Mouse (Mus musculus) megakaryocyte, embryonic 14.5 days (primary cell): ENCODE measurements around the gene Mark1. TPM values are rescaled to one million over a fixed set of nuclear protein-coding genes. Genes with fewer than 3 reads are reported as not detected.

ENCODE experiments used
- H3K27me3 ChIP-seq: replicated peaks from 2 replicates; pipeline ENCODE3; 2012; ENCODE audit warnings: inconsistent platforms
- H3K36me3 ChIP-seq: replicated peaks from 2 replicates; pipeline ENCODE3; 2012; ENCODE audit warnings: low read length, inconsistent platforms, mixed read lengths
- H3K4me1 ChIP-seq: 2 replicates; pipeline ENCODE4 v1.6.1; 2012; ENCODE audit warnings: inconsistent platforms
- H3K4me3 ChIP-seq: replicated peaks from 2 replicates; pipeline ENCODE3; 2012; ENCODE audit warnings: moderate library complexity, mild to moderate bottlenecking, inconsistent platforms
- H3K9me3 ChIP-seq: 2 replicates; pipeline ENCODE4 v1.6.1; 2012; ENCODE audit warnings: inconsistent platforms
- FLI1 ChIP-seq: IDR thresholded peaks from 2 replicates; pipeline ENCODE4 v1.6.1; 2012; ENCODE audit warnings: low read length, inconsistent platforms, mixed read lengths
- GATA1 ChIP-seq: IDR thresholded peaks from 3 replicates; pipeline ENCODE4 v1.6.1; 2012; ENCODE audit warnings: mixed read lengths, low read length, inconsistent platforms, borderline replicate concordance
- polyA plus RNA-seq: library from polyadenylated mRNA; stranded (reverse); fragments of >175 nt; gene quantifications from 2 replicates; pipeline ENCODE4 v1.2.3, GENCODE M21; 2012; ENCODE audit warnings: low replicate concordance; ENCODE audit not compliant: insufficient read depth

Gene Mark1
- polyA plus RNA-seq, 1 experiment, result not detected

DNA sequence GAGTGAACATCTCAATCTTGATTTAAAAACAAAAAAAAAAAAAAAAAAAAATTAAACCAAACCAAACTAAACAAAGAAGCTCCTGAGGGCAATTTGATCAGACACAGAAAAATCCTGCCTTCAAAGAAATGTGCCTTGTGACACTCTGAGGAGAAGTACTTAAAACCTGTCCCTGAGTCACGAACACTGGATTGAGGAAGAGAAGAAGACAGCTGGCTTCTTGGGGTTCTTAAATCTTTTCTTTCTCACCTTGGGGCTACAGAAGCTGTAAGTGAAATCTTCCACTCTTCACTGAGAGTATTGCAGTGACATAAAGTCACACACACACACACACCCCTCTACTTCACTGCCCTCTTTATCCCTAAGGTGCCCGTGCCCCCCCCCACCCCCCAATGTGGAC is 739 bp downstream of the Mark1 start:
- peaks cover 56% of the 10 kb centered on the region for H3K27me3 ChIP-seq

DNA sequence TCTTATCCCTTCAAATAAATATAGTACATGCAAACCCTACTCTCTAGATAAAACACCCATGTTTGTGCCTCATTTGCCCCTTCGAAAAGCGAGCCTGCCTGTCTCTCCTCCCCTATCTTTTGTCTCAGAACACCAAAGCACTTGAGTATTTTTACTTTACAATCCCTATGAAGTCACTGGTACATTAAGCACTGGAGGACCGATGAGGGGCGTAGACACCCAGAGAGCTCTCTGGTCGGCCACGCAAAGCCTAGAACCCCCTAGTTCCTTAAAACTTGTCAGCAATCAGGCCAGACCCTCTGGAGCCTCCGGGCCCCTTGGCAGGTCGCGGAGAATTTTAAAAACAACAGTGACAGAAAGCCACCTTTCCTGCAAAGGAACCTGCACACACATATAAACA is 1.2 kb downstream of the Mark1 start:
- TF ChIP-seq GATA1, result no peak
- TF ChIP-seq FLI1, result no peak
- H3K27me3 ChIP-seq, result peaks cover 55% of the 10 kb centered on the region
- no peak overlapping the region for H3K4me3 ChIP-seq
- H3K36me3 ChIP-seq, result no peaks in the 10 kb centered on the region
- peaks cover 7% of the 10 kb centered on the region for H3K4me1 ChIP-seq
- no peaks in the 10 kb centered on the region for H3K9me3 ChIP-seq

More for the DNA sequence above, 739 bp downstream of the Mark1 start:
- H3K4me3 ChIP-seq, result no peak overlapping the region
- H3K4me1 ChIP-seq, result peaks cover 7% of the 10 kb centered on the region
- H3K36me3 ChIP-seq, result no peaks in the 10 kb centered on the region
- H3K9me3 ChIP-seq, result no peaks in the 10 kb centered on the region
- TF ChIP-seq GATA1 (no peak), FLI1 (no peak)

DNA sequence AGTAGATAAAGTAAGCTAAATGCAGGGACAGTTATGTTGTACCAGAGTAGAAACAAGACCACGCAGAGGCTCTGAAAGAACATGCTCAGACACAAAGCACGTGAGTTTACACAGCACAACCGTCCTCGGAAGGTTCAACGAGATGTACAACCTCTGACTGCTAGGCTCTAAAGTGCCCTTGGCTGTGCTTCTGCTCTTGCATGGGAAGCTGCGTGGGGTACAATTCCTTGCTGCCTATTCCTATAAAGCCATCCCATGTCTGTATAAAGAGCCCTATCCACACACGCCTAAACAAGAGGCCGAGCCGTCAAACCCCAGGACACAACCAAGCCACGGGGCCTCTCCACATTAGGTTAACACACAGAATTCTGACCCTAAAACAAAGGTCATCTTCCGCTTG is 1.9 kb downstream of the Mark1 start:
- H3K4me3 ChIP-seq, result no peak overlapping the region
- peaks cover 7% of the 10 kb centered on the region for H3K4me1 ChIP-seq
- H3K36me3 ChIP-seq, result no peaks in the 10 kb centered on the region
- TF ChIP-seq FLI1, result no peak
- no peak for TF ChIP-seq GATA1
- H3K9me3 ChIP-seq, result no peaks in the 10 kb centered on the region
- peaks cover 51% of the 10 kb centered on the region for H3K27me3 ChIP-seq

DNA sequence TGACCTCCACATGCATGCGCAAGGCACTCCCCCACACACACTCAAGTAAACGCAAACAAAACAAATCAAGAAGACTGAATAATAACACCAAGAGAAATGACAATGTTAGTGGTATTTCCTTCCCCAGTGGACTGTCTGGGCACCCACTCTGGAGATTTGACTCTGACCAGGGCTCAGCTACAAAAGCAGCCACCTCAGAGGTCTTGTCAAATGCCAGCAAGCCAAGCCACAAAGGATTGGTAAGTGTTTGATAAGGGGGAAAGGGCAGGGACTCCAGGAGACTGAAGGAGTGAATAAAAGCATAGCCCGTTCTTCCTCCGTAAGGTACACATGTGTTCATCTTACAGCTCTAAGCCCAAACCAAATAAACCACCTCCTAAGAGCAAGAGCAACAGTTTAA is 4.0 kb downstream of the Mark1 start:
- no peak for TF ChIP-seq GATA1
- no peak for TF ChIP-seq FLI1
- peaks cover 7% of the 10 kb centered on the region for H3K4me1 ChIP-seq
- no peak overlapping the region for H3K4me3 ChIP-seq
- H3K9me3 ChIP-seq, result no peaks in the 10 kb centered on the region
- peaks cover 40% of the 10 kb centered on the region for H3K27me3 ChIP-seq
- no peaks in the 10 kb centered on the region for H3K36me3 ChIP-seq

DNA sequence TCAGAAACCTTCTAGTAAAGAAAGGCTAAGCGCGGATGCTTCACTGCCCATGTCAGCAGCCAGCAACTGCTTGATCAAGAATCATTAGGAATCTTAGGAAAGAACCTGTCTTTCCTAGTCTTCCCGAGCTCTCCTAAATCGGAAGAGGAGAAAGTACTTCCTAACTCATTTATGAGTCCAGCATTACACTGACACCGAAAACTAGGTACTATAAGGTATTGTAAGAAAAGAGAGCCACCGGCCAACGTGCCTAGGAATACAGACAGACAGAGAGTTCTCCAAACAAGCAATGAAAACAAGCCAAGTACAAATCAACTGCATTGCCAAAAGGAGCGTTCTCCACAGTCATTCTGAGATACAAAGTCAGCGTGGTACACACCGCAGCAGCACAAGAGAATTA is 8.2 kb downstream of the Mark1 start:
- Histone ChIP-seq H3K9me3 (no peaks in the 10 kb centered on the region), H3K4me3 (no peak overlapping the region), H3K36me3 (no peaks in the 10 kb centered on the region), H3K27me3 (peaks cover 10% of the 10 kb centered on the region), H3K4me1 (no peaks in the 10 kb centered on the region)
- TF ChIP-seq FLI1 (no peak), GATA1 (no peak)

DNA sequence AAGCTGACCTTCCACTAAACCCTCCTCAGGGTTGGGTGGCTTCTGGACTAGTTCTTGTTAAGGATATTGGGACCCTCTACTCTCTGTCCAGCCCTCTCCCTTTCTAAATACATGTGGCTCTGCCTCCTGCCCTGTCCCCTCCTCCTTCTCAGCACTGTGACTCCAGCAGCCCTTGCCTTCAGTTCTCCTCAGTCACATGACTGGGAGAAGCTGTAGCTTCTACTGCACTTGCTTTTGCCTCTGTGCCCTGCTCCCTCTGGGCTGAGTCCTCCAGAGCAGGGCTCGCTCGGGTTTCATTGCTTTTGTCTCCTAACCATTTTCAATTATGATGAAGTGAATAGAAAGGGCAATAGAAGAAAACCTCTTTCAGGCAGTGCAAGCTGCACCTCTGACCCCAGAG is 12.6 kb downstream of the Mark1 start:
- Histone ChIP-seq H3K4me3 (no peak overlapping the region), H3K4me1 (no peaks in the 10 kb centered on the region), H3K9me3 (no peaks in the 10 kb centered on the region), H3K36me3 (no peaks in the 10 kb centered on the region), H3K27me3 (peaks cover 5% of the 10 kb centered on the region)
- TF ChIP-seq GATA1 (no peak), FLI1 (no peak)

DNA sequence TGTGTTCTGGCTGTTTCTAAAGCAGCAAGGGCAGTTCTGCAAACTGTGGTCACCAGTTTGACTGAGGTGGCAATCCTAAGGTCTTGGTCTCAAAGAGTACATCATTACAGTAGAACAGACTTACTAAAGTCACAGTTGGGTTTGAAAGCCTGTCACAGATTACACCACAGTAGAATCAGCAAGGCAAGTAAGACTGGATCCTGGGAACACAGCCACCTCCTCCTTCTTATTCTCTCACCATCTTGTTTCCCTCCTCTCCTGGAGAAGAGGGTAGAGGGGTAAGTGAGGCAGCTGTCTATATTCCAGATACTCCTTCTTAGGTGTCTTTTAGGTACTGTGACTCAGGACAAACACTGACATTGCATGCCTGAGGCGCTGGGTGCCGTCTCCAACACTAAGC is 14.6 kb downstream of the Mark1 start:
- H3K27me3 ChIP-seq, result peaks cover 6% of the 10 kb centered on the region
- no peaks in the 10 kb centered on the region for H3K4me1 ChIP-seq
- H3K4me3 ChIP-seq, result no peak overlapping the region
- TF ChIP-seq GATA1 (no peak), FLI1 (no peak)
- peaks cover 1% of the 10 kb centered on the region; the same call in 1 of the 2 replicates for H3K9me3 ChIP-seq
- H3K36me3 ChIP-seq, result no peaks in the 10 kb centered on the region

DNA sequence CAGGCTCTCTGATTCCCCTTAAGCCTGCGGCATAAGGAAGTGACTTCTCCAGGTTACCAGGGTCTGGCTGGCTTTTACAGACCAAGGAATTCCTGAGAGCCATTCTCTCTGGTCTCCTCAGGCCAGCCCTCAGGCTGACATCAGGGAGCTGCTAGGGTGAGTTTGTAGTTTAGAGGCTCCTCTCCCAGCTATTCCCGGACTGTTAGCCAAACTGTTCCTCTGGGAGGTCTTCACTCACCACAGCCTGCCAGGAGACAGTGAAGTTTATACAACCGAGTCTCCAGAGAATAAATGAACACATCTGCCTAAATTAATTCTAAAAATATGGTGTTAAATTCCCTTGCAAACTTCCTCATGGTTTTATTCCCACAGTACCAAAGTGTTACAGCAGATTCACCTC is 15.6 kb downstream of the Mark1 start:
- TF ChIP-seq GATA1 (no peak), FLI1 (no peak)
- no peaks in the 10 kb centered on the region for H3K36me3 ChIP-seq
- H3K4me3 ChIP-seq, result no peak overlapping the region
- peaks cover 8% of the 10 kb centered on the region for H3K27me3 ChIP-seq
- peaks cover 3% of the 10 kb centered on the region; the same call in 1 of the 2 replicates for H3K9me3 ChIP-seq
- H3K4me1 ChIP-seq, result no peaks in the 10 kb centered on the region

DNA sequence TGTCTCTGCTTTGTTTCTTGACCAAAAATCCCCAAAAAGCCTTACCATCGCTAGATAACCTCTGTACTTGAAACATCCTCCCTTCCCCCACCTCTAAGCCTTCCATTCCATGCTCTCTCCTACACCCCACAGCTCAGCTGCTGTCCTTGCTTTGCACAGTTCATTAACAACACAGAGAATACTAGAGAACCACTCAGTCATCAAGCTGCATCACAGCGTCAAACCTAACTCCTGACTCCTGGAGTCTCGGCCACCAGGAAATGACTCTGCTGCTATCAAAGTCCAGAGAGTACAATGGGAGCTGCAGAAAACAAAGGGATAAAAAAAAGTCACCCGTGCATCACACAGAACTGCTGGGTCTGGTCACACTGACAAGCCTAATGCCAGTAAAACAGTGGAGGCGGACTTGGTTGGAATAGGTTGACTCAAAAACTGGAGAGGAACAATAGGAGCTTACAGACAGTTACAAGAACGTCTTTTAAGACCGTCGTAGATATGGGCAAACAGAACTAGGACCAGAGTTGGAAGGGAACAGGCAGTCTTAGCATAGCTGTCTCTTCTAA is 27.1 kb downstream of the Mark1 start:
- H3K9me3 ChIP-seq, result peaks cover 3% of the 10 kb centered on the region; the same call in 1 of the 2 replicates
- TF ChIP-seq FLI1, result no peak
- TF ChIP-seq GATA1, result no peak
- H3K27me3 ChIP-seq, result peaks cover 7% of the 10 kb centered on the region
- H3K36me3 ChIP-seq, result no peaks in the 10 kb centered on the region
- H3K4me3 ChIP-seq, result no peak overlapping the region
- no peaks in the 10 kb centered on the region for H3K4me1 ChIP-seq

DNA sequence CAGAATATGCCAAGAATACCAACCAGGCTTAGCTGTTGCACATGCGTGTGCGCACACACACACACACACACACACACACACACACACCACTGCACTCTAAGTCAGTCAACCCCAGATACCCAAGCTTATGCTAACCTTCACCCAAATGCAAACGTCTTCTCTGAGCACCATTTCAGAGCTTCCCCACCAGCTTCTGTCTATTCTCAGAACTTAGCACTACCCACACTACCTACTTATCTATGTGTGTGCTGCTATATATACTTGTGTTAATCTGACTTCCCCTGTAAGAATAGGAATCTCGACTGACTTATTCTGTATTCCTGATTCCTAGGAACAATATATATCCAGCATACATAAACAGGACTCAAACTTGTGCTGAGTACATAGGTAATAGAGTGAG is 30.0 kb downstream of the Mark1 start:
- Histone ChIP-seq H3K4me3 (no peak overlapping the region), H3K27me3 (peaks cover 16% of the 10 kb centered on the region), H3K9me3 (no peaks in the 10 kb centered on the region), H3K36me3 (no peaks in the 10 kb centered on the region), H3K4me1 (no peaks in the 10 kb centered on the region)
- TF ChIP-seq FLI1, result no peak
- no peak for TF ChIP-seq GATA1

DNA sequence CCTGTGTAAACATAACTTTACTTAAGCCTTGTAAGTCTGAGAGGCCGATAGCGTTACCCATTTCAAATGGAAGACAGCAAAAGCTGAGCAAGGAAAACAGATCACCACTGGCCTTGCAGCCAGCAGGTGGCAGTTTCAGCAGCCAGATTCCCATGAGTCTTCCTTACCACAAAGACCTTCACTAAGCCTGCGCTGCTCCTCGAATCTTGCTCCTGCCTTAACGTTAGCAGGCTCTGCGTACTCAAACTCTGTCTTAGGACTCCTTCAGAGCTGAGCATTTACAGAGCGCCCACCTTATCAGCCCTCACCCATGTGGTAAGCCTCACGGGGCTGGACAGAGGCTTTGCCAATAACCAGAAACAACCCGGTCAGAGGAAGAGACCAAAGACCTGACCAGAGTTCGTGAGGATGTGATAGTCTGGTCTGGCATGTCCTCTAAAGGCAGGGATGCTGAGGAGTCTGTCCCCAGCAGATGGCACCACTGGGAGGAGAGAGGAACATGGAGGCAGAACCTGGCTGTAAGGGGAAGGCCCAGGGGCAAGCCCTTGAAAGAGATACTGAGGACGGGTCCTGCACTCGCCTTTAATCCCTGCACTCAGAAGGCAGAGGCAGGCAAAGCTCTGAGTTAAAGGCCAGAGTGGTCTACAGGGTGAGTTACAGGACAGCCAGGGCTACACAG is 33.5 kb downstream of the Mark1 start:
- TF ChIP-seq GATA1, result no peak
- no peak for TF ChIP-seq FLI1
- peaks cover 27% of the 10 kb centered on the region for H3K27me3 ChIP-seq
- no peaks in the 10 kb centered on the region for H3K36me3 ChIP-seq
- H3K4me3 ChIP-seq, result no peak overlapping the region
- peaks cover 10% of the 10 kb centered on the region for H3K4me1 ChIP-seq
- H3K9me3 ChIP-seq, result peaks cover 13% of the 10 kb centered on the region
